Mouse (Mus musculus) MEL (cell line): ENCODE results near the gene Arl14ep. TPM values are rescaled to one million over a fixed set of nuclear protein-coding genes. Genes with fewer than 3 reads are reported as not detected.

Experiments used
- DNase-seq: peaks from one replicate; pipeline ENCODE4 v3.0.0; 2011; ENCODE audit warnings: low read depth, low spot score
- H3K27ac ChIP-seq: 2 replicates; pipeline ENCODE4 v1.5.1; 2012; ENCODE audit warnings: low read depth, mild to moderate bottlenecking, control low read depth, low read length, moderate library complexity; ENCODE audit not compliant: control insufficient read depth
- H3K27me3 ChIP-seq, 2 experiments: fragments of 150-350 bp in 1 of 2; sonication (generic) in 1 of 2; 2 replicates each; pipeline ENCODE4 v1.6.1; 2012; ENCODE audit warnings: low read length in 2 of 2, mild to moderate bottlenecking in 2 of 2, improper control_type of control experiment in 1 of 2, moderate library complexity in 1 of 2; ENCODE audit not compliant: insufficient read depth in 2 of 2, control insufficient read depth in 1 of 2
- H3K36me3 ChIP-seq, 2 experiments: 2 replicates each; pipeline ENCODE4 v1.6.1; 2012 to 2014; ENCODE audit warnings: low read length in 2 of 2, improper control_type of control experiment in 1 of 2, inconsistent platforms in 1 of 2, mild to moderate bottlenecking in 1 of 2; ENCODE audit not compliant: insufficient read depth in 2 of 2, control insufficient read depth in 1 of 2
- H3K4me1 ChIP-seq, 2 experiments: fragments of 150-350 bp in 1 of 2; sonication (generic) in 1 of 2; 2 replicates each; pipeline ENCODE4 v1.6.1; 2012; ENCODE audit warnings: low read length in 2 of 2, improper control_type of control experiment in 1 of 2, mild to moderate bottlenecking in 1 of 2; ENCODE audit not compliant: insufficient read depth in 2 of 2, control insufficient read depth in 1 of 2
- H3K4me3 ChIP-seq, 2 experiments: fragments of 150-350 bp in 1 of 2; sonication (generic) in 1 of 2; 2 replicates each; pipeline ENCODE4 v1.5.1; 2012; ENCODE audit warnings: low read depth in 2 of 2, low read length in 2 of 2, mild to moderate bottlenecking in 2 of 2, moderate library complexity in 2 of 2, control low read depth in 1 of 2, improper control_type of control experiment in 1 of 2; ENCODE audit not compliant: control insufficient read depth in 1 of 2, insufficient read depth in 1 of 2
- H3K79me2 ChIP-seq: 2 replicates; pipeline ENCODE4 v1.6.1; 2012; ENCODE audit warnings: mild to moderate bottlenecking, low read length, moderate library complexity; ENCODE audit not compliant: control insufficient read depth, poor library complexity, insufficient read depth
- H3K9ac ChIP-seq: 2 replicates; pipeline ENCODE4 v1.6.1; 2012; ENCODE audit warnings: low read depth, mild to moderate bottlenecking, control low read depth, low read length, moderate library complexity; ENCODE audit not compliant: control insufficient read depth, poor library complexity, severe bottlenecking
- H3K9me3 ChIP-seq: fragments of 150-350 bp; sonication (generic); replicated peaks from 2 replicates; pipeline ENCODE4 v1.6.1; 2012; ENCODE audit warnings: mild to moderate bottlenecking, low read length, improper control_type of control experiment, moderate library complexity; ENCODE audit not compliant: insufficient read depth
- CHD1 ChIP-seq: IDR thresholded peaks from 2 replicates; pipeline ENCODE4 v1.6.1; 2012; ENCODE audit warnings: low read depth, mild to moderate bottlenecking, inconsistent platforms, low read length, improper control_type of control experiment
- EP300 ChIP-seq, 2 experiments: IDR thresholded peaks; 2 replicates each; pipeline ENCODE4 v1.6.1; 2011; ENCODE audit warnings: improper control_type of control experiment in 2 of 2, low read length in 2 of 2, low read depth in 1 of 2, mild to moderate bottlenecking in 1 of 2
- GABPA ChIP-seq: IDR thresholded peaks from 2 replicates; pipeline ENCODE4 v1.6.1; 2012; ENCODE audit warnings: low read depth, mild to moderate bottlenecking, inconsistent platforms, low read length, improper control_type of control experiment, moderate library complexity
- HCFC1 ChIP-seq: IDR thresholded peaks from 2 replicates; pipeline ENCODE4 v1.6.1; 2012; ENCODE audit warnings: low read depth, mild to moderate bottlenecking, inconsistent platforms, low read length, improper control_type of control experiment, moderate library complexity
- JUND ChIP-seq: IDR thresholded peaks from 2 replicates; pipeline ENCODE4 v1.6.1; 2011; ENCODE audit warnings: low read depth, mild to moderate bottlenecking, improper control_type of control experiment, low read length
- KAT2A ChIP-seq: conservative IDR thresholded peaks from 2 replicates; pipeline ENCODE4 v1.6.1; 2012; ENCODE audit warnings: low read depth, low read length, improper control_type of control experiment, inconsistent platforms
- MAFK ChIP-seq: IDR thresholded peaks from 2 replicates; pipeline ENCODE4 v1.6.1; 2011; ENCODE audit warnings: low read depth, mild to moderate bottlenecking, low read length, improper control_type of control experiment, borderline replicate concordance
- MAZ ChIP-seq: IDR thresholded peaks from 2 replicates; pipeline ENCODE4 v1.6.1; 2012; ENCODE audit warnings: low read depth, mild to moderate bottlenecking, inconsistent platforms, low read length, improper control_type of control experiment
- MYB ChIP-seq: IDR thresholded peaks from 2 replicates; pipeline ENCODE4 v1.6.1; 2011; ENCODE audit warnings: mild to moderate bottlenecking, low read depth, low read length, improper control_type of control experiment
- POLR2AphosphoS5 ChIP-seq: IDR thresholded peaks from 2 replicates; pipeline ENCODE4 v1.6.1; 2012; ENCODE audit warnings: low read depth, borderline replicate concordance, mild to moderate bottlenecking, inconsistent platforms, low read length, moderate library complexity, mixed read lengths
- RCOR1 ChIP-seq: IDR thresholded peaks from 2 replicates; pipeline ENCODE4 v1.6.1; 2012; ENCODE audit warnings: low read depth, mild to moderate bottlenecking, inconsistent platforms, low read length, improper control_type of control experiment
- SIN3A ChIP-seq: IDR thresholded peaks from 2 replicates; pipeline ENCODE4 v1.6.1; 2012; ENCODE audit warnings: low read length, improper control_type of control experiment, inconsistent platforms
- SMC3 ChIP-seq: IDR thresholded peaks from 2 replicates; pipeline ENCODE4 v1.6.1; 2011; ENCODE audit warnings: low read depth, low read length, improper control_type of control experiment
- UBTF ChIP-seq: IDR thresholded peaks from 2 replicates; pipeline ENCODE4 v1.6.1; 2012; ENCODE audit warnings: low read depth, mild to moderate bottlenecking, inconsistent platforms, low read length, improper control_type of control experiment, moderate library complexity, borderline replicate concordance; ENCODE audit not compliant: insufficient read depth
- USF1 ChIP-seq: IDR thresholded peaks from 2 replicates; pipeline ENCODE4 v1.6.1; 2014; ENCODE audit warnings: low read depth, mild to moderate bottlenecking, inconsistent platforms, low read length, improper control_type of control experiment, moderate library complexity
- ZKSCAN1 ChIP-seq: IDR thresholded peaks from 2 replicates; pipeline ENCODE4 v1.6.1; 2012; ENCODE audit warnings: low read depth, mild to moderate bottlenecking, inconsistent platforms, low read length, improper control_type of control experiment, moderate library complexity
- ZMIZ1 ChIP-seq: IDR thresholded peaks from 2 replicates; pipeline ENCODE4 v1.6.1; 2012; ENCODE audit warnings: low read depth, mild to moderate bottlenecking, inconsistent platforms, low read length, improper control_type of control experiment, moderate library complexity
- polyA plus RNA-seq, 2 experiments: library from polyadenylated mRNA; stranded (reverse) in 1 of 2; unstranded in 1 of 2; fragments of >175 nt in 1 of 2; fragments of >200 nt in 1 of 2; gene quantifications; 2 replicates each; pipeline versions ENCODE4 v1.2.1 to v1.2.4; 2012; ENCODE audit warnings: low replicate concordance in 2 of 2, low read depth in 1 of 2; ENCODE audit not compliant: insufficient read length in 2 of 2, insufficient read depth in 1 of 2, missing spikeins in 1 of 2
- total RNA-seq: library from RNA; depleted of rRNA; stranded (reverse); fragments of 300-350 nt; gene quantifications from 2 replicates; pipeline ENCODE4 v1.2.3, GENCODE M21; 2012

Gene Arl14ep
- total and polyA plus RNA-seq, 3 experiments = 26.2 to 105 (median 33.1) TPM

DNA sequence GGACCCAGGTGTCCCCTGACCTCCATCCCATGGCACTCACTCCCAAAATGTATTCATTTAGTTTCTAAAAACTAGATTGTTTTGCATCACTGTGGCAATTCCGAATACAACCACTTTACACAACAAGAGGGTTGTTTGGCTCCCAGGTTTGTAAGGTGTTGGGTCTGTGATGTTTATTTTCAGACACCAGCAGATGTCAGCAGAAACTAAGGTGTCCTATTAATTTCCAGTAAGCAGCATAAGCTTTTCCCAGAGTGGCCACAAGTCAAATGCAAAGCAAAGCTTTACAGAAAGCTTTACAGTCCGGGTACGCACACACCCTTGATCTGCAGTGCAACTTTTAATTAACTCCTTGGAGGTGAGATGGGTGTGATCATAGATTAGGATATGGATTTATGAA is 12.6 kb downstream of the Arl14ep start:
- no peak overlapping the region for H3K9ac ChIP-seq
- H3K4me3 ChIP-seq = no peak overlapping the region
- no peak for DNase-seq
- peaks cover 0 to 22% of the 10 kb centered on the region in 2 experiments; a peak in 3 of 4 replicates for H3K36me3 ChIP-seq
- no peak for TF ChIP-seq ZMIZ1
- no peak for TF ChIP-seq GABPA
- TF ChIP-seq ZKSCAN1 = no peak
- no peak for TF ChIP-seq KAT2A
- H3K27ac ChIP-seq = no peak overlapping the region
- no peaks in the 10 kb centered on the region for H3K9me3 ChIP-seq
- H3K4me1 ChIP-seq = no peaks in the 10 kb centered on the region
- no peaks in the 10 kb centered on the region for H3K27me3 ChIP-seq
- no peaks in the 10 kb centered on the region for H3K79me2 ChIP-seq

DNA sequence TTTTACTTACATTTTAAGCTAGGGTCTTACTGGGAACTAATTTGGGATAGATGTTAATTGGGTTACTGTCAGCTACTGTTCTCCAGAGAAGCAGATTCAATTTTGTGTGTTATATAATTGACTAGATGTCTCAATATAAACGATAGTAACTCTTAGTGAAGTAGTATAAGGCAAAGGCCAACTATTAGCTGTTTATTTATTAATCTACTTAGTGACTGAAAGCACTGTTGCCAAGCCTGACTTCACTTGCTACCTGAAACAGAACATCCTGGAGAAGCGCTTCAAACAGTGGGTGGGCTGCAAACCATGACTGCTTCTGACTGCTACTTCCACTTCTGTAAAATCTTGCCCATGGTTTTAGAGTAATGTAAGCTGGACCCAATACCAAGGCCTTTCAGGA is 13.2 kb downstream of the Arl14ep start:
- no peak for TF ChIP-seq POLR2AphosphoS5
- TF ChIP-seq EP300 (IDR thresholded peaks at IDR 0.05; ENCODE audit: low read depth in 1 of 2, low read length in 2 of 2) = no peak
- no peak for TF ChIP-seq SMC3
- TF ChIP-seq MAFK = no peak
- no peak for TF ChIP-seq UBTF
- TF ChIP-seq MYB = no peak
- no peak for TF ChIP-seq KAT2A
- no peak for TF ChIP-seq HCFC1
- TF ChIP-seq USF1 = no peak
- no peak for TF ChIP-seq RCOR1
- no peak for TF ChIP-seq JUND
- TF ChIP-seq SIN3A = no peak
- no peak for TF ChIP-seq GABPA
- no peak for TF ChIP-seq CHD1
- no peak for TF ChIP-seq MAZ
- TF ChIP-seq, all 39 proteins: peak for 0

More for the DNA sequence above, 13.2 kb downstream of the Arl14ep start:
- Histone ChIP-seq H3K9ac (no peak overlapping the region), H3K36me3 (peaks cover 0 to 21% of the 10 kb centered on the region in 2 experiments; a peak in 3 of 4 replicates), H3K4me3 (no peak overlapping the region), H3K79me2 (no peaks in the 10 kb centered on the region), H3K9me3 (no peaks in the 10 kb centered on the region), H3K27me3 (no peaks in the 10 kb centered on the region), H3K27ac (no peak overlapping the region), H3K4me1 (no peaks in the 10 kb centered on the region)
- no peak for DNase-seq
